Mouse (Mus musculus) intestine, embryonic 14.5 days (tissue): Measurements from ENCODE around the gene Mrps12. TPM values are rescaled to one million over a fixed set of nuclear protein-coding genes. Genes with fewer than 3 reads are reported as not detected.
"Not testable (repeated sequence)": the region's sequence is repeated elsewhere in the genome, so short reads cannot be mapped to it uniquely, and the experiment has no call there.

Experiments
- ATAC-seq: fragments of 200-750 bp; cut with Nextera tagmentation; replicated peaks from 2 replicates; pipeline ENCODE4 v1.8.0; 2017; ENCODE audit warnings: low read depth, moderate number of reproducible peaks, moderate TSS enrichment, moderate library complexity; ENCODE audit not compliant: low FRiP score, low TSS enrichment
- DNase-seq: peaks from one replicate; pipeline ENCODE4 v3.0.0-alpha.2; 2018; ENCODE audit warnings: low spot score
- H3K27ac ChIP-seq: fragments of 300-500 bp; sonication (generic); 2 replicates; pipeline ENCODE4 v1.5.1; 2014; ENCODE audit warnings: low read depth, mild to moderate bottlenecking, control low read depth
- H3K27me3 ChIP-seq: fragments of 300-500 bp; sonication (generic); replicated peaks from 2 replicates; pipeline ENCODE4 v1.6.1; 2014; ENCODE audit warnings: low read length, control low read depth; ENCODE audit not compliant: control insufficient read depth, insufficient read depth
- H3K36me3 ChIP-seq: fragments of 300-500 bp; sonication (generic); 2 replicates; pipeline ENCODE4 v1.6.1; 2014; ENCODE audit warnings: low read length, control low read depth; ENCODE audit not compliant: control insufficient read depth, insufficient read depth
- H3K4me1 ChIP-seq: fragments of 300-500 bp; sonication (generic); replicated peaks from 2 replicates; pipeline ENCODE4 v1.6.1; 2014; ENCODE audit warnings: low read length, control low read depth, mixed read lengths; ENCODE audit not compliant: control insufficient read depth, insufficient read depth
- H3K4me2 ChIP-seq: fragments of 300-500 bp; sonication (generic); 2 replicates; pipeline ENCODE4 v1.6.1; 2014; ENCODE audit warnings: low read length
- H3K4me3 ChIP-seq: fragments of 300-500 bp; sonication (generic); 2 replicates; pipeline ENCODE4 v1.5.1; 2014; ENCODE audit warnings: low read depth, low read length, control low read depth, mixed read lengths
- H3K9ac ChIP-seq: fragments of 300-500 bp; sonication (generic); 2 replicates; pipeline ENCODE4 v1.6.1; 2014; ENCODE audit warnings: mild to moderate bottlenecking, low read length
- H3K9me3 ChIP-seq: fragments of 300-500 bp; sonication (generic); 2 replicates; pipeline ENCODE4 v1.6.1; 2016; ENCODE audit warnings: low read length, control low read depth; ENCODE audit not compliant: control insufficient read depth
- WGBS: fragments of 180-500 bp; shearing (Covaris S2); extraction: QIAGEN DNeasy Blood & Tissue Kit; methylation state at CpG from one replicate; pipeline ENCODE4 v1.1.7; 2014; 5-methylcytosine and 5-hydroxymethylcytosine counted together
- polyA plus RNA-seq: library from polyadenylated mRNA; unstranded; fragments of >200 nt; fragmentation: Nextera tagmentation; extraction: Ambion mirVana; gene quantifications from 2 replicates; pipeline ENCODE4 v1.2.1, GENCODE M21; 2014

Gene Mrps12
- polyA plus RNA-seq, 1 experiment from 2014 or later = 152 TPM

GRCm38 (mm10) chr7:28710962-28711361 lies 30.7 kb downstream of the Mrps12 start:
- no peaks in the 10 kb centered on the region for H3K9me3 ChIP-seq
- no peaks in the 10 kb centered on the region for H3K36me3 ChIP-seq
- H3K27ac ChIP-seq = no peak overlapping the region
- no peaks in the 10 kb centered on the region for H3K27me3 ChIP-seq
- 0 out of 2 replicates have a peak, but pooled peaks cover 5% of the 10 kb centered on the region for H3K4me1 ChIP-seq
- 63% methylated on average over 3 of the region's 3 CpGs for WGBS
- no peak for ATAC-seq
- no peak overlapping the region for H3K4me3 ChIP-seq
- no peak overlapping the region for H3K4me2 ChIP-seq
- no peak overlapping the region for H3K9ac ChIP-seq
- DNase-seq = no peak

- no peak for DNase-seq
- H3K36me3 ChIP-seq = no peaks in the 10 kb centered on the region
- 0 out of 2 replicates have a peak, but pooled peaks cover 5% of the 10 kb centered on the region for H3K4me1 ChIP-seq
- no peak for ATAC-seq
- no peaks in the 10 kb centered on the region for H3K9me3 ChIP-seq
- no peak overlapping the region for H3K9ac ChIP-seq
- H3K27me3 ChIP-seq = no peaks in the 10 kb centered on the region
- no peak overlapping the region for H3K27ac ChIP-seq
- H3K4me2 ChIP-seq = no peak overlapping the region
- H3K4me3 ChIP-seq = no peak overlapping the region
These were observed 32.2 kb downstream of the Mrps12 start for GRCm38 (mm10) chr7:28709454-28709853.

- DNase-seq = no peak
- no peaks in the 10 kb centered on the region for H3K4me1 ChIP-seq
These were observed 38.9 kb downstream of the Mrps12 start for GRCm38 (mm10) chr7:28702601-28703143.

GRCm38 (mm10) chr7:28701306-28701705 lies 40.3 kb downstream of the Mrps12 start:
- H3K9me3 ChIP-seq, H3K27me3 ChIP-seq, H3K4me1 ChIP-seq, H3K36me3 ChIP-seq, H3K4me3 ChIP-seq, H3K9ac ChIP-seq, ATAC-seq, H3K27ac ChIP-seq, H3K4me2 ChIP-seq, DNase-seq: not testable (repeated sequence)
- 90% methylated on average over 12 of the region's 12 CpGs for WGBS

More at GRCm38 (mm10) chr7:28702601-28703143, 38.9 kb downstream of the Mrps12 start:
- Histone ChIP-seq H3K36me3 (no peaks in the 10 kb centered on the region), H3K27me3 (no peaks in the 10 kb centered on the region), H3K4me2 (no peak overlapping the region), H3K27ac (no peak overlapping the region), H3K4me3 (no peak overlapping the region), H3K9ac (no peak overlapping the region), H3K9me3 (no peaks in the 10 kb centered on the region)
- WGBS = 55% methylated on average over 9 of the region's 9 CpGs
- no peak for ATAC-seq

GRCm38 (mm10) chr7:28700269-28700668 lies 41.4 kb downstream of the Mrps12 start:
- no peak for ATAC-seq
- no peak overlapping the region for H3K4me3 ChIP-seq
- DNase-seq = no peak
- no peaks in the 10 kb centered on the region for H3K4me1 ChIP-seq
- H3K36me3 ChIP-seq = no peaks in the 10 kb centered on the region
- WGBS = 96% methylated on average over 4 of the region's 4 CpGs
- H3K27ac ChIP-seq = no peak overlapping the region
- H3K4me2 ChIP-seq = no peak overlapping the region
- no peaks in the 10 kb centered on the region for H3K9me3 ChIP-seq
- no peak overlapping the region for H3K9ac ChIP-seq
- no peaks in the 10 kb centered on the region for H3K27me3 ChIP-seq

- Histone ChIP-seq H3K36me3 (no peaks in the 10 kb centered on the region), H3K27me3 (peaks cover 15% of the 10 kb centered on the region), H3K9ac (no peak overlapping the region), H3K4me2 (no peak overlapping the region), H3K27ac (no peak overlapping the region), H3K4me3 (no peak overlapping the region), H3K9me3 (no peaks in the 10 kb centered on the region), H3K4me1 (0 out of 2 replicates have a peak, but pooled peaks cover 6% of the 10 kb centered on the region)
- WGBS = 88% methylated on average over 11 of the region's 11 CpGs
- no peak for ATAC-seq
- DNase-seq = no peak
These were observed 44.3 kb downstream of the Mrps12 start for GRCm38 (mm10) chr7:28697277-28697676.

- Histone ChIP-seq H3K27ac (no peak overlapping the region), H3K36me3 (no peaks in the 10 kb centered on the region), H3K4me2 (no peak overlapping the region), H3K27me3 (peaks cover 15% of the 10 kb centered on the region), H3K4me1 (0 out of 2 replicates have a peak, but pooled peaks cover 6% of the 10 kb centered on the region), H3K9me3 (no peaks in the 10 kb centered on the region), H3K4me3 (no peak overlapping the region), H3K9ac (no peak overlapping the region)
- no peak for DNase-seq
- no peak for ATAC-seq
- 61% methylated on average over 8 of the region's 8 CpGs for WGBS
These were observed 46.6 kb downstream of the Mrps12 start for GRCm38 (mm10) chr7:28694966-28695511.

- H3K4me2 ChIP-seq = peak overlapping the region; percentile 77; the same call in 1 of the 2 replicates
- 8% methylated on average over 14 of the region's 14 CpGs for WGBS
- DNase-seq (no peak), ATAC-seq (no peak)
- no peak overlapping the region for H3K9ac ChIP-seq
- no peaks in the 10 kb centered on the region for H3K36me3 ChIP-seq
- peaks cover 15% of the 10 kb centered on the region for H3K27me3 ChIP-seq
- no peak overlapping the region for H3K4me3 ChIP-seq
- H3K9me3 ChIP-seq = no peaks in the 10 kb centered on the region
- H3K27ac ChIP-seq = no peak overlapping the region
- 0 out of 2 replicates have a peak, but pooled peaks cover 6% of the 10 kb centered on the region for H3K4me1 ChIP-seq
These were observed 47.2 kb downstream of the Mrps12 start for GRCm38 (mm10) chr7:28694423-28694822.
